Mouse (Mus musculus) thymus, postnatal 10 days (tissue): ENCODE results near the gene Acacb.

ENCODE experiments used
- DNase-seq, 2 experiments: peaks; one replicate each; pipeline ENCODE4 v3.0.0; 2021; ENCODE audit warnings: low spot score in 2 of 2

The Acacb gene

GRCm38 (mm10) chr5:114175596-114176171, 29.3 kb downstream of the Acacb start:
- peak; percentile 33 to 41 for DNase-seq

- no peak for DNase-seq
Observed at GRCm38 (mm10) chr5:114176548-114177400, 30.4 kb downstream of the Acacb start.

DNA sequence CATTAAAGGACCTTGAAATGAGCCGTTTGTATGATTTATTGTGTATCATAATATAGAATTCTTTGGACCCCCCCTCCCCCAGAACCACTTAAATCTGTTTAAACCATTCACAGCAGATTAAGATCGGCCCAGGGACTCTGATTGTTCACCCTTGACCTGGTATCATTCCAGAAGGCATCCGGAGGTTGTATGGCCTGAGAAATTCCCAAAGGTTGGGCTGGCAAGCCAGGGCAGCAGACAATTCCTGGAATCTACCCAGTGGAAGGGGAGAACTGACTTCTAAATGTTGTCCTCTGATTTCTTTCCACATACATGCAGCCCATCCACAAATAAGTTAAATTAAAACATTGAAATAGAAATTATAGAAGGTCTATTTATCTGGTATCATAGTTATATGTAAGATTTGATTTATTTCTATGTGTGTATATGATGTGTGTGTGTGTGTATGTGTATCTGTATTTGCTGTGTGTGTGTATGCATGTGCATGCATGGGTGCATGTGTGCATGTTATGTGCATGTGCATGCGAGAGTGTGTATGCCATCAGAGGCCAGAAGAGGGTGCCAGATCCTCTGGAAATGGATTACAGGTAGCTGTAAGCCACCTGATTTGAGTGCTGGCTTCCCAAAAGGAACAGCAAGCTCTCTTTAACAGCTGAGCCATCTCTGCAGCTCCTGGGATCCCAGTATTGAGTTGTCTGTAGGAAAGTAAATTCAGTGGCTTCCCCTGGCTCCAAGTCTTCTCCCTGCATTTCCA, 31.8 kb downstream of the Acacb start:
- no peak for DNase-seq

GRCm38 (mm10) chr5:114179541-114179940, 33.2 kb downstream of the Acacb start:
- no peak for DNase-seq

DNA sequence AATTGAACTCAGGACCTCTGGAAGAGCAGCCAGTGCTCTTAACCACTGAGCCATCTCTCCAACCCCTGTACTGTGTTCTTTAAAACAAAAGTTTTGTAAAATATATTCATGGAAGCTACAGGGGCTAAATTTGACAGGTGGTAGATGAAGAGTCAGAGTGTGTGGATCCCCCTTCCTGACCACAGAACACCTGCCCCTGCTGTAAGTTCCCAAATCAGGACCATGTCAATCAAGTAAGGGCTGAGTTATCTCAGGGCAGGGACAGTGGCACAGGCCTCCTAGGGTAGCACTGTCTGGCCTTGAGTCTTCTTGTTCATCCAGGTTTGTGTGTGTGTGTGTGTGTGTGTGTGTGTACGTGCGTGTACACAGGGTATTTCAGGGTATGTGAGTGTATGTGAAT, 37.2 kb downstream of the Acacb start:
- no peak for DNase-seq

GRCm38 (mm10) chr5:114187108-114187507, 40.8 kb downstream of the Acacb start:
- DNase-seq: no peak

DNA sequence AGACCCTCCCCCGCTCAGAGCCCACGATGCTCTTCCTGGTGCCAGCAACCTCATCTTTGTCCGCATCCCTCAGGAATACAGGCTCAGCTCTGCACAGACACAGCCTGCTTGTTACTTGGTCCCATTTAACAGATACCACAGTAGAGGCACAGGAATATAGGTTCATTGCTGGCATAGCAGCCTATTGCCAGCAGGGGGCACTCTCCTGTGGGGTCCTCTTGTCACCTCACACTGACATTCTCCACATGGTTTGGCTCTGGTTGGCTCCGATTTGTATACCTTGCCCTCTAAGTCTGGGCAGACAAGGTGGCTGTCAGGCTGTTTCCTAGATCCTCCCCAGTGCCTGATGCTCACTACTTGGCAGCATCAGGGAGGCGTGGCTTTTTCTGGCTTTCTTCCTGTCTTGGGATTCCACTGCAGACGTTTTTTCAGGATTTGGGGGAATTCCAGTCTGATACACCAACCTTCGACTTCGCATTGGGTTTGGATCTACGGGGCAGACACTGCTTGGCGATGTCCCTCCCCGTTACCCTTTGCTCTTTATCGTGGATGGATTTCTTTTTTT, 42.6 kb downstream of the Acacb start:
- no peak for DNase-seq

DNA sequence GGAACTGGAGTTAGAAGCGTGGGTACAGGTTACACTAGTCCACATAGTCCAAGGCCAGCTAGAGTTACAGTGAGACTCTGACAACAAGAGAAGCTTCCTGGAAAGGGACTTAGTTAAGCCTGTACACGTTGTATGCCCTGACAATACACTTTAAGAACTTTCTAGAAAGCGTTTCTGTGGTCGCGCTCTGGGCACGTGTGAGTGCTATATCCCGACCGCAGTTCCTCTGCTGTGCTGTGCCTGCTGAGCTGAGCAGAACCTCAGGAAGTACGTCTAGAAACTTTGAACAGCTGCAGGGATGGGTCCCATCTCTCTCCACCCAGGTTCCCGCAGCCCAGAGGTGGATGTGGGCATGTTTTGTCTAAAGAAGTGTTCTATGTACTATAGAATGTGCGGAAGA, 47.8 kb downstream of the Acacb start:
- DNase-seq: no peak

GRCm38 (mm10) chr5:114199116-114199777, 52.9 kb downstream of the Acacb start:
- DNase-seq: peak; percentile 44 to 46

DNA sequence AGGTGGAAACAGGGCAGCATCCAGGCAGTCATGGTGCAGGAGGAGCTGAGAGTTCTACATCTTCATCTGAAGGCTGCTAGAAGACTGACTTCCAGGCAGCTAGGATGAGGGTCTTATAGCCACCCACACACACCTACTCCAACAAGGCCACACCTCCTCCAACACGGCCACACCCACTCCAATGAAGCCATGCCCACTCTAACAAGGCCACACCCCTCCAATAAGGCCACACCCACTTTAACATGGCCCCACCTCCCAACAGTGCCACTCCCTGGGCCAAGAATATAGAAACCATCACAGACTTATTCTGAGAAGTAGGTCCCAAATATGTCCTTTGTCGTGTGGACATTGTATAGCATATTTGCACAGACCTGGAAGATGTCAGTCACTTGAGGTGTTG, 59.8 kb downstream of the Acacb start:
- no peak for DNase-seq

GRCm38 (mm10) chr5:114213183-114213582, 66.8 kb downstream of the Acacb start:
- peak; percentile 34 to 44 for DNase-seq

DNA sequence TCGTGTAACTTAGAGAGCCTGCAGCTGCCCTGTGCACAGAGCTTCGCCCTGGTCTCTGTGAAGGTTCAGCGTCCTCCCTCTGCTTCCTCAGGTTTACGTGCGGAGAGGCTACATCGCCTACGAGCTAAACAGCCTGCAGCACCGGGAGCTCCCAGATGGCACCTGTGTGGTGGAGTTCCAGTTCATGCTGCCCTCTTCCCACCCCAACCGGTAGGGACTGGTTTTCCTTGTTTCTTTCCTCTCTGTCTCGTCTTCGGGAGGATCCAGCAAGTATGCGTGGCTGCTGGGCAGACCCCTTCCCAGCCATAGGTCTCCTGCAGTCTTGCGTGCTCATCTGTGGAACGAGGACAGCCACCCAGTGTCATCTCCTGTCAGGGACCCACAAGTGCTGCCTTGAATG, 72.4 kb downstream of the Acacb start:
- DNase-seq: no peak

GRCm38 (mm10) chr5:114226051-114226450, 79.7 kb downstream of the Acacb start:
- no peak for DNase-seq

GRCm38 (mm10) chr5:114228901-114229300, 82.6 kb downstream of the Acacb start:
- no peak for DNase-seq

DNA sequence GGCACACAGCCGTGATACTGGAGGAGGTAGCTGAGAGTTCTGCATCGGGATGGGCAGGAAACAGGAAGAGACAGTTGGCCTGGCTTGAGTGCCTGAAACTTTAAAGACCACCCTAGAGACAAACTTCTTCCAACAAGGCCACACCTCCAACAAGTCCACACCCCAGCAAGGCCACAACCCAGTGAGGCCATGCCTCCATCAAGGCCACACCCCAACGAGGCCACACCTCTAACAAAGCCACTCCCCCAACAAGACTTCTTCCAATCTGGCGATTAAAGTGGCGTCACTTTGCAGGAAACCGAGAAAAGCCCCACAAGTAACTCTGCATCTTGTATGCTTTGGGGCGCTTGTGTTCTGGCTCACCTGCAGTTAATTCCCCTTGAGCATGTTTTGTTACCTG, 92.6 kb downstream of the Acacb start:
- no peak for DNase-seq

DNA sequence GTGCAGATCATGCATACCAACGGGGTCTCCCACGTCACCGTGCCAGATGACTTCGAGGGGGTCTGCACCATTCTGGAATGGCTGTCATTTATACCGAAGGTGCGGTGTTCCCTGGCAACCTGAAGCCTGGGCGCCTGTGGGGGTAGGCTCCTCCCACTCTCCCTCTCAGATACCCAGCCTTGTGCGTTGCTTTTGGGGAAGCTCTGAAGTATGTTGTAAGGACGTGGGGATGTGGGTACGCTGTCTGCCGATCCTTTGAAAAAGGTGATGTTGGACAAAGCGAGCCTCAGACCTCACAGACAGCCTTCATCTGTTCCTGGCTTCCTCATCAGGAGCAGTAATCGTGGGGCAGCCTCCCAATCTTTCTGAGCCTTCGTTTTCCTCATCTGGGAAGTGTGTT, 93.4 kb downstream of the Acacb start:
- no peak for DNase-seq

DNA sequence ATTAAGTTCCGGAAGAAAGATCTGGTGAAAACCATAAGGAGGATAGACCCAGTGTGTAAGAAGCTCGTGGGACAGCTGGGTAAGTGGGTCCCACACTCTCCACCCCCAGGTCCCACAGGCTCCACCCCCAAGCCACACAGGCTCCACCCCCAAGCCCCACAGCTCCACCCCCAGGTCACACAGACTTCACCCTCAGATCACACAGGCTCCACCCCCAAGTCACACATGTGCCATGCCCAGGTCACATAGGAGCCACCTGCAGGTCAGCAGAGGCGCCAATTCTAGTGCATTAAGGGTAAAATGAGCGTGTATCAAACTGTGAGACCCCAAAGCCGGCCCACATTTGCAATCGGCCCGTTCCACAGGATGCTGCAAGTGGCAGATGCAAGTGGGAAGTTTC, 100.1 kb downstream of the Acacb start:
- no peak for DNase-seq

- DNase-seq: peak; percentile 31 to 73
Observed at GRCm38 (mm10) chr5:114248174-114248589, 101.8 kb downstream of the Acacb start.

- DNase-seq: no peak
Observed at GRCm38 (mm10) chr5:114259495-114259894, 113.2 kb downstream of the Acacb start.

DNA sequence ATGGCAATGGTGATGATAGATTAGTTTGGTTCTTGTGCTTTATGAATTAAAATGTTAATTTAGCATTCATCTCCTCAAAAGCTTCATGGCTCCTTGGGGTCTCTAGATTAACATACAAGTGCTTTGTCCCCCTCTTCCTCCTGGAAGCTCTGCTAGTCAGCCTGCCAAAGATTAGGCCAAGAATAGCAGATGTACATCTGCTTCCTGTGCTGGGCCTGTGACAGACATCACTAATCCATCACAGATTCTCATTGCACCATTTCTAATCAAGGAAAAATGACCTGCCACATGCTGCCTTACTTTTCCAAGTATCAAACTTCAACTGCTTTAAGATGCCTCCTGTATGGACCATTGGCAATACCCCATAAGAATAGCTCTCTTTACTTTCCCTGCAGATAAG, 115.2 kb downstream of the Acacb start:
- DNase-seq: no peak

- DNase-seq: no peak
Observed at GRCm38 (mm10) chr5:114264030-114264459, 117.7 kb downstream of the Acacb start.

DNA sequence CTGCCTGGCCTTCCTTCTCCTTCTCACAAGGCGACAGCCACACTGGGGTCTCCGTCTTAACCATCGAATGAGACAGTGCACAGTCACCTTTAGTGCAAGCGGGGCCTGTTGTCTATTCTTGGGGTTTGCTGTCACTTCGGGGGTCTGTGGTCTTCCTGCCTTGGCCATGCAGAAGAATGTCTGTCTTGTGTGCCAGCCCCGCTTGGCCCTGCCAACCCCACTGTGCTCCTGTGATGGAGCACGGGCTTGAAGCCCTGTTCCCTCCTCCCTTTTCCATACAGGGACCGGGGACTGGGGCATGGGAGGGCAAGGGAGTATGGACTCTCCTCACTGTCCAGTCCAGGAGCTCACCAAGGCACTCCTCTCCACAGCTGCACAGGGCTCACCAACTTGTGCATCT, 118.5 kb downstream of the Acacb start:
- no peak for DNase-seq
